Mouse (Mus musculus): Measurements from ENCODE around the gene Barx1.

GRCm38 (mm10) chr13:48663988-48664339, 1.2 kb downstream of the Barx1 start:
- TF ChIP-seq CTCF (IDR thresholded peaks at IDR 0.05; ENCODE audit: low read depth, low read length) (no peak), GATA1 (IDR thresholded peaks at IDR 0.05; ENCODE audit: borderline replicate concordance, low read length) (no peak)
